Mouse (Mus musculus) thymus, postnatal 4 days (tissue): ENCODE results near the gene Rap1gap.

Experiments used
- DNase-seq: peaks from one replicate; pipeline ENCODE4 v3.0.0; 2021

Rap1gap gene

GRCm38 (mm10) chr4:137695900-137696299 lies 31.4 kb downstream of the Rap1gap start:
- DNase-seq: no peak

GRCm38 (mm10) chr4:137697156-137697885 lies 32.8 kb downstream of the Rap1gap start:
- DNase-seq: no peak

- DNase-seq: no peak
Measured at GRCm38 (mm10) chr4:137698076-137698985, 33.8 kb downstream of the Rap1gap start.

GRCm38 (mm10) chr4:137699264-137700211 lies 35.0 kb downstream of the Rap1gap start:
- DNase-seq: no peak

- DNase-seq: no peak
Measured at GRCm38 (mm10) chr4:137700960-137701359, 36.4 kb downstream of the Rap1gap start.

- DNase-seq: no peak
Measured at GRCm38 (mm10) chr4:137703077-137703476, 38.6 kb downstream of the Rap1gap start.

GRCm38 (mm10) chr4:137704561-137704960 lies 40.0 kb downstream of the Rap1gap start:
- no peak for DNase-seq

GRCm38 (mm10) chr4:137705379-137705778 lies 40.9 kb downstream of the Rap1gap start:
- DNase-seq: no peak

GRCm38 (mm10) chr4:137706510-137706909 lies 42.0 kb downstream of the Rap1gap start:
- DNase-seq: no peak

- peak; percentile 99 for DNase-seq
Measured at GRCm38 (mm10) chr4:137707216-137707990, 42.9 kb downstream of the Rap1gap start.

GRCm38 (mm10) chr4:137712963-137713362 lies 48.4 kb downstream of the Rap1gap start:
- no peak for DNase-seq

- peak; percentile 55 for DNase-seq
Measured at GRCm38 (mm10) chr4:137714020-137714624, 49.6 kb downstream of the Rap1gap start.

- no peak for DNase-seq
Measured at GRCm38 (mm10) chr4:137717005-137717404, 52.5 kb downstream of the Rap1gap start.

GRCm38 (mm10) chr4:137717671-137718070 lies 53.1 kb downstream of the Rap1gap start:
- DNase-seq: no peak

GRCm38 (mm10) chr4:137719378-137720077 lies 55.0 kb downstream of the Rap1gap start:
- no peak for DNase-seq

GRCm38 (mm10) chr4:137721563-137721962 lies 57.0 kb downstream of the Rap1gap start:
- no peak for DNase-seq

GRCm38 (mm10) chr4:137722230-137722629 lies 57.7 kb downstream of the Rap1gap start:
- DNase-seq: no peak

- DNase-seq: peak; percentile 87
Measured at GRCm38 (mm10) chr4:137722692-137723427, 58.3 kb downstream of the Rap1gap start.

- peak; percentile 36 for DNase-seq
Measured at GRCm38 (mm10) chr4:137723527-137723926, 59.0 kb downstream of the Rap1gap start.

- DNase-seq: no peak
Measured at GRCm38 (mm10) chr4:137724212-137724611, 59.7 kb downstream of the Rap1gap start.
